Mouse (Mus musculus) erythroblast, adult 5-6 weeks (primary cell): ENCODE data around the gene Gp1ba. TPM values are rescaled to one million over a fixed set of nuclear protein-coding genes. Genes with fewer than 3 reads are reported as not detected.
A peak's percentile ranks its signal among the peaks of the same experiment; 100 is the strongest.

Experiments
- ATAC-seq: replicated peaks from 2 replicates; pipeline ENCODE4 v1.8.0; 2016; ENCODE audit warnings: moderate number of reproducible peaks, mild to moderate bottlenecking, moderate TSS enrichment, inconsistent platforms; ENCODE audit not compliant: poor library complexity, low FRiP score, severe bottlenecking
- total RNA-seq, 2 experiments: library from RNA; stranded (forward) in 1 of 2; stranded (reverse) in 1 of 2; fragments of 150-400 nt in 1 of 2; fragments of 200-764, 138-1000 nt in 1 of 2; gene quantifications; 2 replicates each; pipeline versions ENCODE4 v1.2.3 to v1.2.4; 2015 to 2017; ENCODE audit warnings: low replicate concordance in 2 of 2

Gp1ba gene
- total RNA-seq, 2 experiments from 2014 or later: not detected

GRCm38 (mm10) chr11:70667271-70668150 is 28.6 kb downstream of the Gp1ba start:
- no peak for ATAC-seq

- peak; percentile 56 for ATAC-seq
Measured at GRCm38 (mm10) chr11:70668335-70668770, 29.4 kb downstream of the Gp1ba start.

GRCm38 (mm10) chr11:70668771-70669505 is 30.0 kb downstream of the Gp1ba start, which contains the start of gene Spag7:
Gene Spag7 (minus strand): TSS chr11:70669416.
- peak; percentile 88 for ATAC-seq

GRCm38 (mm10) chr11:70669582-70670345 is 30.8 kb downstream of the Gp1ba start:
- peak; percentile 19 for ATAC-seq

- no peak for ATAC-seq
Measured at GRCm38 (mm10) chr11:70670483-70670882, 31.6 kb downstream of the Gp1ba start.

GRCm38 (mm10) chr11:70671333-70672047 is 32.6 kb downstream of the Gp1ba start:
- no peak for ATAC-seq

- ATAC-seq: no peak
Measured at GRCm38 (mm10) chr11:70674014-70674413, 35.1 kb downstream of the Gp1ba start.

GRCm38 (mm10) chr11:70674501-70674900 is 35.6 kb downstream of the Gp1ba start:
- ATAC-seq: no peak

- no peak for ATAC-seq
Measured at GRCm38 (mm10) chr11:70678092-70678491, 39.2 kb downstream of the Gp1ba start.

GRCm38 (mm10) chr11:70678576-70678975 is 39.7 kb downstream of the Gp1ba start:
- no peak for ATAC-seq

GRCm38 (mm10) chr11:70679361-70679760 is 40.4 kb downstream of the Gp1ba start:
- no peak for ATAC-seq

GRCm38 (mm10) chr11:70679894-70680293 is 41.0 kb downstream of the Gp1ba start:
- no peak for ATAC-seq

- no peak for ATAC-seq
Measured at GRCm38 (mm10) chr11:70681170-70681569, 42.2 kb downstream of the Gp1ba start.

GRCm38 (mm10) chr11:70681897-70682581 is 43.1 kb downstream of the Gp1ba start:
- no peak for ATAC-seq

- no peak for ATAC-seq
Measured at GRCm38 (mm10) chr11:70683640-70684039, 44.7 kb downstream of the Gp1ba start.

- peak; percentile 40; the same call in 1 of the 2 replicates for ATAC-seq
Measured at GRCm38 (mm10) chr11:70686901-70687566, 48.1 kb downstream of the Gp1ba start.

GRCm38 (mm10) chr11:70687601-70688199 is 48.8 kb downstream of the Gp1ba start, which contains the start of gene Camta2:
Gene Camta2 (minus strand): TSS chr11:70688105.
- peak; percentile 41 for ATAC-seq

GRCm38 (mm10) chr11:70688372-70688771 is 49.5 kb downstream of the Gp1ba start:
- no peak for ATAC-seq
